Mouse (Mus musculus) urinary bladder, postnatal 10 days (tissue): Measurements from ENCODE around the gene Ppp4r4.
"Not testable (repeated sequence)": the region's sequence is repeated elsewhere in the genome, so short reads cannot be mapped to it uniquely, and the experiment has no call there.

Source experiments
- DNase-seq: peaks from one replicate; pipeline ENCODE4 v3.0.0; 2022; ENCODE audit warnings: low spot score

Ppp4r4 gene

GRCm38 (mm10) chr12:103532649-103533395, 739 bp downstream of the Ppp4r4 start:
- no peak for DNase-seq

GRCm38 (mm10) chr12:103540429-103540828, 8.3 kb downstream of the Ppp4r4 start:
- DNase-seq: no peak

GRCm38 (mm10) chr12:103543351-103543750, 11.3 kb downstream of the Ppp4r4 start:
- DNase-seq: no peak

- no peak for DNase-seq
Observed at GRCm38 (mm10) chr12:103544213-103544612, 12.1 kb downstream of the Ppp4r4 start.

GRCm38 (mm10) chr12:103547438-103547837, 15.4 kb downstream of the Ppp4r4 start:
- DNase-seq: no peak

- no peak for DNase-seq
Observed at GRCm38 (mm10) chr12:103548526-103548925, 16.4 kb downstream of the Ppp4r4 start.

GRCm38 (mm10) chr12:103550047-103550446, 18.0 kb downstream of the Ppp4r4 start:
- no peak for DNase-seq

- no peak for DNase-seq
Observed at GRCm38 (mm10) chr12:103551422-103551821, 19.3 kb downstream of the Ppp4r4 start.

GRCm38 (mm10) chr12:103552506-103552905, 20.4 kb downstream of the Ppp4r4 start:
- DNase-seq: no peak

- no peak for DNase-seq
Observed at GRCm38 (mm10) chr12:103553497-103553896, 21.4 kb downstream of the Ppp4r4 start.

GRCm38 (mm10) chr12:103556856-103557255, 24.8 kb downstream of the Ppp4r4 start:
- DNase-seq: no peak

- DNase-seq: no peak
Observed at GRCm38 (mm10) chr12:103564726-103565125, 32.6 kb downstream of the Ppp4r4 start.

- DNase-seq: no peak
Observed at GRCm38 (mm10) chr12:103565151-103565550, 33.1 kb downstream of the Ppp4r4 start.

GRCm38 (mm10) chr12:103567129-103567528, 35.0 kb downstream of the Ppp4r4 start:
- DNase-seq: no peak

- no peak for DNase-seq
Observed at GRCm38 (mm10) chr12:103569690-103570089, 37.6 kb downstream of the Ppp4r4 start.

GRCm38 (mm10) chr12:103578148-103578547, 46.1 kb downstream of the Ppp4r4 start:
- not testable (repeated sequence) for DNase-seq

GRCm38 (mm10) chr12:103583771-103584170, 51.7 kb downstream of the Ppp4r4 start:
- no peak for DNase-seq

- no peak for DNase-seq
Observed at GRCm38 (mm10) chr12:103598411-103598810, 66.3 kb downstream of the Ppp4r4 start.

GRCm38 (mm10) chr12:103600364-103600763, 68.3 kb downstream of the Ppp4r4 start:
- no peak for DNase-seq

GRCm38 (mm10) chr12:103601839-103602238, 69.8 kb downstream of the Ppp4r4 start:
- DNase-seq: no peak

GRCm38 (mm10) chr12:103615141-103615540, 83.1 kb downstream of the Ppp4r4 start:
- no peak for DNase-seq

- no peak for DNase-seq
Observed at GRCm38 (mm10) chr12:103615734-103616133, 83.7 kb downstream of the Ppp4r4 start.

GRCm38 (mm10) chr12:103616860-103617261, 84.8 kb downstream of the Ppp4r4 start:
- DNase-seq: no peak

- DNase-seq: no peak
Observed at GRCm38 (mm10) chr12:103631203-103631612, 99.1 kb downstream of the Ppp4r4 start, which contains the start of gene Serpina10. Gene Serpina10, minus strand, starts transcription at chr12:103631444.
